Mouse (Mus musculus) E14TG2a.4 (cell line): Measurements from ENCODE around the gene Zkscan14.

Experiments used
- H3K27me3 ChIP-seq: 2 replicates; pipeline ENCODE4 v1.6.1; 2014; ENCODE audit warnings: low read length, control low read depth; ENCODE audit not compliant: insufficient read depth
- H3K36me3 ChIP-seq: 2 replicates; pipeline ENCODE4 v1.6.1; 2014; ENCODE audit warnings: low read length, control low read depth; ENCODE audit not compliant: insufficient read depth
- H3K4me1 ChIP-seq: replicated peaks from 2 replicates; pipeline ENCODE4 v1.6.1; 2014; ENCODE audit warnings: low read depth, low read length, control low read depth
- H3K4me3 ChIP-seq: replicated peaks from 2 replicates; pipeline ENCODE4 v1.5.1; 2014; ENCODE audit warnings: mild to moderate bottlenecking, low read length
- H3K9me3 ChIP-seq: 2 replicates; pipeline ENCODE4 v1.6.1; 2014; ENCODE audit warnings: low read length, control low read depth
- CTCF ChIP-seq: conservative IDR thresholded peaks from 2 replicates; pipeline ENCODE4 v1.5.1; 2014; ENCODE audit warnings: low read length
- NANOG ChIP-seq: IDR thresholded peaks from 2 replicates; pipeline ENCODE4 v1.6.1; 2014; ENCODE audit warnings: borderline replicate concordance, low read length, mixed read lengths
- POU5F1 ChIP-seq: IDR thresholded peaks from 2 replicates; pipeline ENCODE4 v1.6.1; 2014; ENCODE audit warnings: low read length, borderline replicate concordance

Gene Zkscan14

GRCm38 (mm10) chr5:145190875-145191798, 10.5 kb downstream of the Zkscan14 start:
- Histone ChIP-seq H3K9me3 (no peaks in the 10 kb centered on the region), H3K27me3 (no peaks in the 10 kb centered on the region), H3K36me3 (peaks cover 71% of the 10 kb centered on the region), H3K4me1 (peaks cover 57% of the 10 kb centered on the region), H3K4me3 (peak overlapping the region; percentile 98)
- TF ChIP-seq POU5F1 (no peak), NANOG (peak; percentile 27; the same call in 1 of the 2 replicates)

GRCm38 (mm10) chr5:145190373-145190772, 11.3 kb downstream of the Zkscan14 start:
- H3K9me3 ChIP-seq: no peaks in the 10 kb centered on the region
- H3K27me3 ChIP-seq: no peaks in the 10 kb centered on the region
- peak overlapping the region; percentile 98 for H3K4me3 ChIP-seq
- TF ChIP-seq POU5F1: no peak
- no peak for TF ChIP-seq CTCF
- peaks cover 71% of the 10 kb centered on the region for H3K36me3 ChIP-seq
- H3K4me1 ChIP-seq: peaks cover 63% of the 10 kb centered on the region

GRCm38 (mm10) chr5:145189416-145189815, 12.3 kb downstream of the Zkscan14 start:
- Histone ChIP-seq H3K9me3 (no peaks in the 10 kb centered on the region), H3K4me1 (peaks cover 63% of the 10 kb centered on the region), H3K36me3 (peaks cover 71% of the 10 kb centered on the region), H3K4me3 (peak overlapping the region; percentile 98), H3K27me3 (no peaks in the 10 kb centered on the region)
- TF ChIP-seq POU5F1 (no peak), CTCF (no peak), NANOG (no peak)

- no peak for TF ChIP-seq POU5F1
- TF ChIP-seq CTCF: no peak
- TF ChIP-seq NANOG: no peak
- Histone ChIP-seq H3K4me3 (no peak overlapping the region), H3K27me3 (no peaks in the 10 kb centered on the region), H3K9me3 (no peaks in the 10 kb centered on the region), H3K4me1 (peaks cover 68% of the 10 kb centered on the region), H3K36me3 (peaks cover 100% of the 10 kb centered on the region)
Measured at GRCm38 (mm10) chr5:145185244-145185643, 16.4 kb downstream of the Zkscan14 start.

- Histone ChIP-seq H3K9me3 (no peaks in the 10 kb centered on the region), H3K27me3 (no peaks in the 10 kb centered on the region), H3K4me3 (no peak overlapping the region), H3K36me3 (peaks cover 100% of the 10 kb centered on the region), H3K4me1 (peaks cover 75% of the 10 kb centered on the region)
- TF ChIP-seq POU5F1 (no peak), CTCF (no peak), NANOG (no peak)
Measured at GRCm38 (mm10) chr5:145178461-145178980, 23.1 kb downstream of the Zkscan14 start.

GRCm38 (mm10) chr5:145167306-145167661, 34.4 kb downstream of the Zkscan14 start:
- Histone ChIP-seq H3K4me1 (peaks cover 76% of the 10 kb centered on the region), H3K36me3 (peaks cover 51% of the 10 kb centered on the region), H3K4me3 (peak overlapping the region; percentile 96), H3K9me3 (no peaks in the 10 kb centered on the region), H3K27me3 (no peaks in the 10 kb centered on the region)
- TF ChIP-seq CTCF (no peak), POU5F1 (no peak), NANOG (no peak)

- Histone ChIP-seq H3K4me1 (peaks cover 75% of the 10 kb centered on the region), H3K27me3 (no peaks in the 10 kb centered on the region), H3K4me3 (peak within 1 kb of the TSS; percentile 96), H3K9me3 (no peaks in the 10 kb centered on the region), H3K36me3 (peaks cover 50% of the 10 kb centered on the region)
- TF ChIP-seq NANOG: no peak
- TF ChIP-seq POU5F1: no peak
- TF ChIP-seq CTCF: no peak
Measured at GRCm38 (mm10) chr5:145166536-145167305, 34.9 kb downstream of the Zkscan14 start, which contains the start of the genes Ptcd1 and Cpsf4. Gene Ptcd1, minus strand, starts transcription at chr5:145167108. Gene Cpsf4, plus strand, starts transcription at chr5:145167213.

GRCm38 (mm10) chr5:145165184-145165583, 36.5 kb downstream of the Zkscan14 start:
- Histone ChIP-seq H3K9me3 (no peaks in the 10 kb centered on the region), H3K4me3 (peak overlapping the region; percentile 96), H3K36me3 (peaks cover 49% of the 10 kb centered on the region), H3K27me3 (no peaks in the 10 kb centered on the region), H3K4me1 (peaks cover 81% of the 10 kb centered on the region)
- TF ChIP-seq POU5F1 (no peak), NANOG (no peak), CTCF (no peak)
